8 mouse cellular contexts compared by ENCODE assay signal in the genomic region with DNA sequence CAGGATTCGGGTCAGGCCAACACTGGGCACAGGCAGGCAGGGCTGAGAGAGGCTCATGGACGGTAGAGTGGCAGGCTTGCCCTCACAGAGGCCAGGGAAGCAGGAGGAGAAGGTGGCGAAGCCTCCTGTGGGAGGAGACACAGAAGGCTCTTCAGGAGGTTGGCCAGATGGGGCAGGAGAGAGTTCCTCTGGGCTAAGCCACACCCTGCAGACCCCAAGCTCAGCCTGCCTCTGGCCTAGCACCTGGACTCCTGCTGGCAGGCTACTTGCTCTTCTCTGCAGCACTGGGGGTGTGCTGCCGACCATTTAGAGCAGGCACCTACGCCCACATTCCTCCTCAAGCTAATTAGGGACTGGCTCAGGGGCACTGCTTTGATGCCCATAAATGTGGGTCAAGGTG. TPM values are rescaled to one million over a fixed set of nuclear protein-coding genes. Genes with fewer than 3 reads are reported as not detected.
A peak's percentile ranks its signal among the peaks of the same experiment; 100 is the strongest.
DNase-seq lines count a peak whose midpoint lies in the region; ATAC-seq lines count a peak whose summit lies in the region.

No protein-coding gene starts in this region.

- peaks cover 22% of the 10 kb centered on the region for H3K4me1 ChIP-seq in kidney, embryonic 16.5 days (ENCODE audit: insufficient read depth, low read length)
- H3K4me1 ChIP-seq in lung, embryonic 16.5 days (replicated peaks; ENCODE audit: control insufficient read depth, insufficient read depth, low read length) = peaks cover 21% of the 10 kb centered on the region

- H3K27ac ChIP-seq in kidney, embryonic 16.5 days (ENCODE audit: low read length) = no peak overlapping the region
- H3K27ac ChIP-seq in lung, embryonic 16.5 days (ENCODE audit: low read length) = peak overlapping the region; percentile 55

- H3K36me3 ChIP-seq in kidney, embryonic 16.5 days (ENCODE audit: insufficient read depth, low read length) = no peaks in the 10 kb centered on the region
- H3K36me3 ChIP-seq in lung, embryonic 16.5 days (ENCODE audit: control insufficient read depth, insufficient read depth, low read length) = no peaks in the 10 kb centered on the region

- H3K9ac ChIP-seq in kidney, embryonic 16.5 days (replicated peaks; ENCODE audit: low read length) = no peak overlapping the region
- no peak overlapping the region for H3K9ac ChIP-seq in lung, embryonic 16.5 days (ENCODE audit: low read length)

- 26% methylated on average over 5 of the region's 5 CpGs for WGBS in kidney, embryonic 16.5 days
- WGBS in lung, embryonic 16.5 days = 34% methylated on average over 5 of the region's 5 CpGs

- peaks cover 39% of the 10 kb centered on the region for H3K27me3 ChIP-seq in kidney, embryonic 16.5 days (ENCODE audit: insufficient read depth, low read length)
- H3K27me3 ChIP-seq in lung, embryonic 16.5 days (ENCODE audit: control insufficient read depth, insufficient read depth, low read depth, low read length) = peaks cover 39% of the 10 kb centered on the region

- ATAC-seq in kidney, embryonic 16.5 days (ENCODE audit: low FRiP score, low TSS enrichment) = 0 out of 2 replicates have a peak, but pooled peaks have one; percentile 22
- ATAC-seq in lung, embryonic 16.5 days (ENCODE audit: low read depth) = peak; percentile 58

- DNase-seq in cerebellum, adult 11-12 months = peak; percentile 69
- no peak for DNase-seq in cerebellum, postnatal 14 days
- no peak for DNase-seq in kidney, postnatal 14 days
- peak; percentile 63 for DNase-seq in brain, adult 2 months (ENCODE audit: low read depth, low spot score)
- DNase-seq in T-cell, adult 2 months (ENCODE audit: low spot score) = no peak
- no peak for DNase-seq in B cell, adult 2 months

- no peak overlapping the region for H3K4me3 ChIP-seq in kidney, embryonic 16.5 days (ENCODE audit: low read length)
- H3K4me3 ChIP-seq in lung, embryonic 16.5 days (ENCODE audit: low read length) = no peak overlapping the region

- no peak overlapping the region for H3K4me2 ChIP-seq in kidney, embryonic 16.5 days (replicated peaks; ENCODE audit: low read depth, low read length)
- H3K4me2 ChIP-seq in lung, embryonic 16.5 days (ENCODE audit: low read depth, low read length) = no peak overlapping the region

- no peaks in the 10 kb centered on the region for H3K9me3 ChIP-seq in kidney, embryonic 16.5 days (ENCODE audit: low read length)
- no peaks in the 10 kb centered on the region for H3K9me3 ChIP-seq in lung, embryonic 16.5 days (ENCODE audit: control insufficient read depth, low read length)

RNA-seq across cellular contexts. Expression of a gene that starts 11.2 kb away (rescaled TPM):
- 2.4 and 2.5 TPM in 2 replicates for polyA plus RNA-seq in kidney, embryonic 16.5 days (2015; fragmentation: Nextera tagmentation; extraction: Ambion mirVana)
- polyA plus RNA-seq in lung, embryonic 16.5 days (2015; fragmentation: Nextera tagmentation; extraction: Ambion mirVana) = 2.1 and 2.5 TPM in 2 replicates

RNA-seq across cellular contexts. Expression of a gene that starts 23.5 kb away (rescaled TPM):
- 69.1 and 77.2 TPM in 2 replicates for polyA plus RNA-seq in kidney, embryonic 16.5 days (2015; fragmentation: Nextera tagmentation; extraction: Ambion mirVana)
- 76.3 and 83.9 TPM in 2 replicates for polyA plus RNA-seq in lung, embryonic 16.5 days (2015; fragmentation: Nextera tagmentation; extraction: Ambion mirVana)

RNA-seq across cellular contexts. Expression of a gene that starts 36.1 kb away (rescaled TPM):
- not detected in 2 replicates for polyA plus RNA-seq in kidney, embryonic 16.5 days (2015; fragmentation: Nextera tagmentation; extraction: Ambion mirVana)
- polyA plus RNA-seq in lung, embryonic 16.5 days (2015; fragmentation: Nextera tagmentation; extraction: Ambion mirVana) = not detected in 2 replicates

RNA-seq across cellular contexts. Expression of a gene that starts 51.4 kb away (rescaled TPM):
- not detected in 2 replicates for polyA plus RNA-seq in kidney, embryonic 16.5 days (2015; fragmentation: Nextera tagmentation; extraction: Ambion mirVana)
- not detected in 2 replicates for polyA plus RNA-seq in lung, embryonic 16.5 days (2015; fragmentation: Nextera tagmentation; extraction: Ambion mirVana)

Comparison
In these comparisons a context has a peak if more than half of its experiments do, and no peak if none do; other contexts are left out.
1. DNase-seq: peak in cerebellum, adult 11-12 months (single experiment) and brain, adult 2 months (single experiment); none in cerebellum, postnatal 14 days (0 of 2), kidney, postnatal 14 days (single experiment), T-cell, adult 2 months (single experiment) and B cell, adult 2 months (0 of 2).